Mouse (Mus musculus): ENCODE measurements around the gene Scp2.
"Not testable (repeated sequence)": the region's sequence is repeated elsewhere in the genome, so short reads cannot be mapped to it uniquely, and the experiment has no call there.

The Scp2 gene

DNA sequence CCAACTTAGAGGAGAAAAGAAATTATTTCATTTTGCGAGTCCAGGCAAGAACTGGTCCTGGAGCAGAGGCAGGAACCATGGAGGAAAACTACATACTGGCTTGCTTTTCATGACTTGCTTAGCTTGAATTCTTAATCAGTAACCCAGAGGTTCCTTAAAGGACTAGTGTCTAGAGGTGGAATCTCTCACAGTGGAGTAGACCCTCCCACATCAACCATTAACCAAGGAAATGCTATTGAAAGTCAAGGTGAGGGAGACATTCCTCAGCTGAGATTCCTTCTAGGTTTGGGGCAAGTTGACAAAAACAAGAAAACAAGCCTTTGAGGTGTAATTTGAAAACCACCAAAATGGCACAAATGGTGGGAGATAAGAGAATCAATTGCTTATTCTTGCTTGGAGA, at the start of gene Scp2:
Scp2 (minus strand) TSS at position 119 of the 400 bp plus-strand sequence.
- in situ Hi-C loops (cut with MboI, MseI), result no loop called here

- in situ Hi-C loops (cut with MboI, MseI), result no loop called here
Observed at GRCm38 (mm10) chr4:108192821-108193323, 48.1 kb upstream of the Scp2 start.

DNA sequence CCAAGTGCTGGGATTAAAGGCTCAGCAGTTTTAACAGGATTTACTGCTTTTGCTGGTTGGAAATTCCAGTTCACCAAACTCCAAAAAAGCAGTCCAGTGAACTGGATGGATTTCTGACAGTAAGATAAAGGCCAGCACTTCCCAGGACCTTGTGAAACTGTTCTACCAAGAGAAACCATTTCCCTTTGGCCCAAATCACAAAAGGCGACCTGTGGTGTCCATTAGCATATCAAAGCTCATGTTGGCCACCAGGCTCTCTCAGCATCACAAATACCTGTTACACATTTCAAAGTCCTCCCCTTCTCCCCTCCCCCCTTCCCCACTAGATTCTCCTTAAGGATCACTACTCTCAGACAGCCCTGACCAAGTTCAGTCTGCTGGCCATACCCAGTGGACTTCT, 37.5 kb upstream of the Scp2 start:
- in situ Hi-C loops (cut with MboI, MseI), result no loop called here

GRCm38 (mm10) chr4:108168056-108168455, 23.3 kb upstream of the Scp2 start:
- in situ Hi-C loops (cut with MboI, MseI), result no loop called here

GRCm38 (mm10) chr4:108166874-108167273, 22.1 kb upstream of the Scp2 start:
- in situ Hi-C loops (cut with MboI, MseI), result no loop called here

- in situ Hi-C loops (cut with MboI, MseI), result no loop called here
Observed at GRCm38 (mm10) chr4:108165152-108165895, 20.5 kb upstream of the Scp2 start, which contains the start of gene Echdc2. TSS of gene Echdc2 (plus strand) at chr4:108165437.

GRCm38 (mm10) chr4:108163291-108163690, 18.5 kb upstream of the Scp2 start:
- in situ Hi-C loops (cut with MboI, MseI), result no loop called here

- in situ Hi-C loops (cut with MboI, MseI), result no loop called here
Observed at GRCm38 (mm10) chr4:108161936-108162335, 17.1 kb upstream of the Scp2 start.

DNA sequence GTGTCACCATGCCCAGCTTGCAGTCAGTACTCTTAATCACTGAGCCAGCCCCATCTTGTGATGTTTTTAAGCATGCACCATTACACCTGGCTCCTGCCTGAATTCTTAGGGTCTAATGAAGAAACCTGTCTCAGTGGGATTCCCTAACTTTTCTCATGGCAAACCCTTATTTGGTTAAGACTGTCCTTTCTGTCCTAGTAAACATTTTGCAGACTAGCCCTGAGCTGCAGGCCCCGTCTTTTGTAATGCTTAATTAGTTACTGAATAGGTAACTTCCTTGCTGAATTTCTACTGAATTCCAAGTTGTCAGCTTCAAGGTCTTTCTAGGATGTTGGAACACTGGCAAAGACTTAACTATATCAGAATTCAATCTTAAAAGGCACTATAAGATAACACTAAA, 10.3 kb upstream of the Scp2 start:
- in situ Hi-C loops (cut with MboI, MseI), result not testable (repeated sequence)

DNA sequence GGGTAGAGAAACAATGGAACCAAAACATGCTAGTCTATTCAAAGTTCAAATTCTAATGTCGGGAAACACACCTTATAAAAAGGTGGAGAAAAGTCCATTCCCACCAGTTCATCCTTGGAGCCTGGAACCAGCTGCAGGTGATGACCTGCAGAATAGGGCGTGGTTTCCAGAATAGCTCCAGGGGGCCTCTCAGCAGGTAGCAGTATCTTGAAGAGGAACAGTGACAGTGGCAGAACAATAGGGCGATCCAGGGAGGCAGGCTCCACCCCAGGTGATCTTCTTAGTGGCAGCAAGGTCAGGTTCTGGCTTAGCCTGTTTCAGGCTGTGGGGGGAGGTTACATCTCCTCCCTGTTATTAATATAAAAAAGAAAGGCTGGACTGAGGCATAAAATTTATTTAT, 756 bp upstream of the Scp2 start:
- in situ Hi-C loops (cut with MboI, MseI), result not testable (repeated sequence)

DNA sequence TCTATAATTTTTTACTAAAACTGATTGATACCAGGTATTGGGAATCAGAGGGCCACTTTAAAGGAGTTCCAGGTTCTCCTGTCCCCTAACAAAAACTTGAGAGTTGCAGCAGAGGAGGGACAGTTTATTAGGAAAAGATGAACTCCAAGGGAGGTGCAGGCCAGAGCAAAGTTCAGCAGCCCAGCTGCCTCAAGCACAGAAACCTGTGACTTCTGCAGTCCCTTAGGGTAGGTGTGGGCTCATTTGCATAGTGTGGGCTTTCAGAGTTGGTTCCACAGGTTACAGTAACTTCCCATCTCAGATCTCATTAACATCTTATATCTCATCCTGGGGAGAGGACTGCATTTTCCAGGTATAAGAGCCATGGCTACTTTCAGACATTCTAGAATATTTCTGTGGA, 1.0 kb downstream of the Scp2 start:
- in situ Hi-C loops (cut with MboI, MseI), result no loop called here

GRCm38 (mm10) chr4:108143178-108143577, 1.6 kb downstream of the Scp2 start:
- in situ Hi-C loops (cut with MboI, MseI), result not testable (repeated sequence)

- in situ Hi-C loops (cut with MboI, MseI), result loop anchor here (10.0 kb wide), 1 partner anchor 1028 kb away; no protein-coding TSS in a partner anchor
Observed at GRCm38 (mm10) chr4:108136938-108137337, 7.9 kb downstream of the Scp2 start.

DNA sequence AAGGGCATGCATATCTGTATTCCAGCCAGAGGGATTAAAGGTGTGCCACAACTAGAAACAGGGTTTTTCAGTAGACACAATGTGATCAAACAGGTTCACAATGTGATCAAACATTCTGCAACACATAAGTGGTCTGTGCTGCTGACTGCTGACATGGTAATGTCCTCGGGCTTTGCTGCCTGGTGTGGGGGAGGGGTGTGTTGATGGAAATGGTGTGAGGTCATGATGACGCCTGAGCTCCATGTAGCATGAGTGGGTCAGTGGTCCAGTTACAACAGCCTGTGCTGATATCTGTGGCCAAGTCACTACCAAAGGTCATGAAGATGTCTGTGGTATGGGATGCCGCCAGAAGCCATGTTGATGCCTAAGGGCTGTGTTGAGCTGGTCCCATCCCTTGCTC, 14.3 kb downstream of the Scp2 start:
- in situ Hi-C loops (cut with MboI, MseI), result loop anchor here (10.0 kb wide), 1 partner anchor 1034 kb away; no protein-coding TSS in a partner anchor

- in situ Hi-C loops (cut with MboI, MseI), result no loop called here
Observed at GRCm38 (mm10) chr4:108128339-108128738, 16.5 kb downstream of the Scp2 start.

- in situ Hi-C loops (cut with MboI, MseI), result no loop called here
Observed at GRCm38 (mm10) chr4:108127516-108127915, 17.3 kb downstream of the Scp2 start.

GRCm38 (mm10) chr4:108126260-108126659, 18.5 kb downstream of the Scp2 start:
- in situ Hi-C loops (cut with MboI, MseI), result no loop called here

GRCm38 (mm10) chr4:108124104-108124503, 20.7 kb downstream of the Scp2 start:
- in situ Hi-C loops (cut with MboI, MseI), result no loop called here

GRCm38 (mm10) chr4:108117924-108118876, 26.6 kb downstream of the Scp2 start:
- in situ Hi-C loops (cut with MboI, MseI), result no loop called here

DNA sequence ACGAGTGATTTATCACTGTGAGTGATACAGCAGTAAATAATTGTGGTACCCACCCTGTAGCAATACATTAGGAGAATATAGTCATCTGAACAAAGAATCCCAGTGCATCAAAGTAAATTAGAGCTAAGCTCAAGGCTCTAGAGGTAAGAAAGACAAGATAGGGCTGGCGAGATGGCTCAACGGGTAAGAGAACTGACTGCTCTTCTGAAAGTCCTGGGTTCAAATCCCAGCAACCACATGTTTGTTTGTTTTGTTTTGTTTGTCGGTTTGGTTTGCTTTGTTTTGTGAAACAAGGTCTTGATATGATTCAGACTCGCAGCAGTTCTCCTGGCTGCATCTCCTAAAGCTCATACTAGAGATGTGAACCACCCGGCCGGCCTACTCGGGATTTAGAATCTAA, 27.3 kb downstream of the Scp2 start:
- in situ Hi-C loops (cut with MboI, MseI), result no loop called here

- in situ Hi-C loops (cut with MboI, MseI), result no loop called here
Observed at GRCm38 (mm10) chr4:108116466-108116865, 28.3 kb downstream of the Scp2 start.

- in situ Hi-C loops (cut with MboI, MseI), result no loop called here
Observed at GRCm38 (mm10) chr4:108110706-108111105, 34.1 kb downstream of the Scp2 start.

All from T-helper 2 cell (primary cell).